Mouse (Mus musculus) CD4-positive, CD25-positive, alpha-beta regulatory T cell, adult 4 months (primary cell): ENCODE results near the gene Ccdc121. TPM values are rescaled to one million over a fixed set of nuclear protein-coding genes. Genes with fewer than 3 reads are reported as not detected.
A peak's percentile ranks its signal among the peaks of the same experiment; 100 is the strongest.

Experiments
- ATAC-seq: one replicate; pipeline ENCODE4 v1.8.0; 2017
- polyA plus RNA-seq, 2 experiments: library from polyadenylated mRNA; unstranded; fragments of 100-300 nt; shearing (Covaris generic); gene quantifications; one replicate each; pipeline ENCODE4 v1.2.1; 2017

The Ccdc121 gene
- polyA plus RNA-seq, result not detected

- ATAC-seq, result no peak
These were observed at the start of gene Ccdc121 for GRCm38 (mm10) chr1:181511307-181511706. Gene Ccdc121 (minus strand): TSS chr1:181511451.

- ATAC-seq, result no peak
These were observed 49.1 kb upstream of the Ccdc121 start for GRCm38 (mm10) chr1:181560325-181560724.

DNA sequence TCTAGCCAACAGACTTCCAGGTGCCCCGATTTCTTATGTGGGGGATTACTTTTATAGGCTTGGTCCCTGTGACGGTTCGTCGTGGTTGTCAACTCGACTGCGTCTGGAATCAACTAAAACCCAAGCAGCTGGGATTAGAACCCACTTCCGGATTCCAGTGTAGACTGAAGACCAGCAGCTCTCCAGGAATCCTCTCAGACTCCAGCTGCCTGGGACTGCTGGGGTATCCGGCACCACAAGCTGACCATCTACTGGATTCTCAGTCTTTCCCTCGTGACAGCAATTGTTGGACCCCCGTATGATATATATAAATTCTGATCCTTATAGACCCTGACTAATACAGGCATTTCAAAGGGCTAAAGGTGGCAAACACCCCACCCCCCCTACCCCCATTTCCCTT, 48.4 kb upstream of the Ccdc121 start:
- no peak for ATAC-seq

GRCm38 (mm10) chr1:181555475-181555874, 44.2 kb upstream of the Ccdc121 start:
- ATAC-seq, result no peak

DNA sequence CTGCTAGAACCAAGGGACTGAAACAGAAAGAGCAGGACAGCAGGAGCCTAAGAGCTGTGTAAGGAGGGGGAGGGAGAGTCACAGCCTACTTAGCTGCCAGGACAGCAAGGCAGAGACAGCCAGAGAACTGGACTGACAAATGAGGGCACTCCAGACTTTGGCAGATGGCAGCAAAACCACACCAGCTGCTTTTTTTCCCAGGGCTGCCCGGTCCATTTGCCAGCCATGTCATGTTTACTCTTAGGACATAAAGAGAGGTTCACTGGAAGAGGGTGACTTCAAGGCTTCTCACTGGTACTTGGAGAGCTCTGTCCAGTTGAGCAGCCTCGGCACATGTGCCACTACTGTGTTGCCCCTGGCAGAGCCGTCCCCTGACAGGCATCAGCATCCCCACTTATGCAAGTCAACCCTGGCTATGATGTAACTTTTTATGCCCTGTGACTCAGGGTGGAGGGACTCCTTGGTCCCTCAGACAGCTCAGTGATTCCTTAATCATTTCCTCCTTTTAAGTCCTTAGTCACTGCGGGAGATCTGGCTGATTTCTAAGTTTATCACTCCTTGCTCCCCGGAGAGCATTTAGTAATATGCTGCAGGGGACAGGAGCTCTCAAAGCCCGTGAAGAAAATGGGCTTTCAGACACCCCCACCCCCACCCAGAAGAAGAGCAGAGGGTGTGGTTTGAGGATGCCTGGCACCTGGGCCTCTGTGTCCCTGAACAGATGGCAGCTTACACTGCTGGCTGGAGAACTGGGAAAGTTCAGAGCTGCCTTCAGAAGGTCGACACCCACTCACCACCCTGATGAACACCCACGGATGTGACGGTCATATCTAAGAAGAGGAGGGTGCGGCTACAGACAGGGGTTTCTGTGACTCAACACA, 41.5 kb upstream of the Ccdc121 start:
- ATAC-seq, result no peak

DNA sequence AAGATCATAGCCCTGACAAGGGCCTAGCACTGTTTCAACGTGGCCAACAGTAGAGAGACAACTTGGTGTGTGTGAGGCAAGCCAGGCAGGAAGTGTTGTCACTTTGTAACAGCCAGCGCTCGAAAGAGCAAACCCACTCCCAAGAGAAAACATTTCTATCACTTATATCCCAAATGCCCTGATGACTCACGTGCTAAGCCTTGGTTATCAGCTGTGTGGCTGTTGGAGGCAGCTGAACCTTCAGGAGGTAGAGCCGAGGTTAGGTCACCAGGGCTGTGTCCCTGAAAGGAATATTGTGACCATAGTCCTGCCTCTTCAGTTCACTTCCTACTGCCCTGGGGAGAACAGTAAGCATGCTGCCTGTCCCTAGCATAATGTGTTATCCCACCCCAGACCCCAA, 39.6 kb upstream of the Ccdc121 start:
- ATAC-seq, result no peak

DNA sequence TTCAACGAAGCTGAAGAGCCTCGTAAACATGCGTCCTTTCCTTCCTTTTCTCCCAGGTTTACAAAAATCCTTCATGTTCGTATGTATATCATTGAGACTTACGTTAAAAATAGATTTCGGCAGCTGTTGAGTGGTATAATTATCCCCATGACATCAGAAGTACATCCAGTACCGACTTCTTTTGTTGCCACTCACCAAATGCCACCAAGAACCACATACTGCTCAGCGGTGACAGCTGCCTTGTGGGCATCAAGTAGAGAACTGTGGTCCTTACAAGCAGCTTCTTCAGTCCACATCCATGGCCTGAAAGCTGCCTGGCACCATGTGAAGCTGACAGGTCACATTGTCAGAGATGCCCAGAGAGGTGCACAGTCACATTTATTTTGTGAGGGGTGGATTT, 38.7 kb upstream of the Ccdc121 start:
- ATAC-seq, result no peak

- peak; percentile 56 for ATAC-seq
These were observed 34.0 kb upstream of the Ccdc121 start for GRCm38 (mm10) chr1:181545044-181545772.

GRCm38 (mm10) chr1:181543711-181544383, 32.6 kb upstream of the Ccdc121 start:
- ATAC-seq, result no peak

DNA sequence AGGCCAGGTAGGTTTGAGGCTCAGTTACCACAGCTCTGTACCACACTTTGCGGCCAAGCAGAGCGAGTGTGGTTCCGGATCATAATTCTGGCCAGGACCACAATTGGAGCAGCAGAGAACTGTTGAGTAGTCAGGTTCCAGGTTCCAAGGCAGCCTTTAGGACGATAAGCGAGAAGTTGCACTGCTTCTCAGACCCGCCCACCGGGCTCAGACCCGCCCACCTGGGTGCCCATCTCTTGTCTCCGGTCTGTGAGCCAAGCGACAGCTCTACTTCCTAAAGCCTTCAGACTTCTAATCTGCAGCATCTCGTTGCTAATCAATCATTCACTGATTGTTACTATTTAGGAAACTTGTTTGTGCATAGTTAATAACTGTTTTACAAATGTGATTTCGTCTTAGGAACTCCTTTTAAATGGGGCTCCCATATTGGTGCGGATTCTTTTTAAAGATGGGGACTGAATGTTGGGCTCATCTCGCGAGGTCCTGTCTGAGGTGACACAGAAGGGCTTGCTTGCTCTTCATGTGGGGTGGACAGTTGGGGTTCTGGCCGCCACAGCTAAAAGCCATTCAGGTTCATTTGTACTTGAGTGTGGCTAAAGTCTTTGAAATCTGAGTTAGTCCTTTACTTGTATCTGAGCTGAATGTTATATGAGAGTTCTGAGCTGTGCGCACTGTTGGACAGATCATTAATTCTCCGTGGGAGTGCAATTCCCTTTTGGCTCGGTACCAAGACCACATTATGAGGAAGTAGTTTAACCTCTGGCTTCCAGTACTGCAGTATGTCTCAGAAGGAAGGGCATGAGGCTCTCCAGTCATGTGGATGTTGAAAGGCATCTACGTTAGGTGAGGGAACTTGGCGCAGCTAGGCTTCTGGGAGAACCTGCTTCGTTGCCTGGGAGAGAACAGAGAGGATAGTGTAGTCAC, 28.9 kb upstream of the Ccdc121 start:
- ATAC-seq, result no peak

GRCm38 (mm10) chr1:181537627-181538525, 26.6 kb upstream of the Ccdc121 start:
- ATAC-seq, result no peak

- ATAC-seq, result no peak
These were observed 24.1 kb upstream of the Ccdc121 start for GRCm38 (mm10) chr1:181535165-181535873.

GRCm38 (mm10) chr1:181529368-181529767, 18.1 kb upstream of the Ccdc121 start:
- ATAC-seq, result no peak

GRCm38 (mm10) chr1:181525996-181526395, 14.7 kb upstream of the Ccdc121 start:
- no peak for ATAC-seq

- ATAC-seq, result no peak
These were observed 12.6 kb upstream of the Ccdc121 start for GRCm38 (mm10) chr1:181523831-181524230.

GRCm38 (mm10) chr1:181521401-181522091, 10.3 kb upstream of the Ccdc121 start:
- ATAC-seq, result no peak

DNA sequence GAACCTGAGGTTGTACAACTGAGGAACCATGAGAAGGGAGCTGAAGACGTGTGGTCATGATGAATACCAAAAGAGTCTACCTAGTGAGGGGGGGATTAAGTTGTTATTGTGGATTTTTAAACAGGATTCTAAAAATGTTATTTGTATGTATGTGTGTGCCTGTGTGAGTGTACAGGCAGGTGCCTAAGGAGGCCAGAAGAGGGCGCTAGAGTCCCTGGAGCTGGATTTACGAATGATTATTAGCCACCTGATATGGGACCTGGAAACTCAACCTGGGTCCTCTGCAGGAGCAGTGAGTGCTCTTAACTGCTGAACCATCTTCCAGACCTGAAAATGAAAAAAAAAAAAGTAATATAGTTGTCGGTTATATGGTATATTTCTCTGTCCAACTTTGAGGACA, 7.9 kb upstream of the Ccdc121 start:
- no peak for ATAC-seq

DNA sequence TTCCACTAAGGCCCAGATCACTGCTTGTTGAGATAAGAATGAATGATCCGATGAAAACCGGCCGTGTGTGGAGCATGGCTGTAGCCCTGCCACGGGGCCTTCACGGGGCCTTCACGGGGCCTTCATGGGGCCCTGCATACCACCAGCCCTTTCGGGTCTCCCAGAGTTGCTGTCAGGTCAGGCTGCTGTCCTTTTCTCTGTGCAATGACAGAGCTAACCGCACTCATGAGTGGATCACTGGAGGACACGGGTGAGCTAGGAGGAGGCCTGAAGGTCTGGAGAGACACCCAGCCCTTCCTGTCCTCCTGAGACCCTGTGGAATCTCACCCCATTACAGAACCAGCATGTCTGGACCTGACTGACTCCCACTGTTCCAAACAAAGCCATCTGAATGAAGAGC, 6.8 kb upstream of the Ccdc121 start:
- no peak for ATAC-seq

- no peak for ATAC-seq
These were observed 1.3 kb upstream of the Ccdc121 start for GRCm38 (mm10) chr1:181512430-181513129.
